Mouse (Mus musculus) inflammation-experienced regulatory T-cells, adult 16 weeks (primary cell): ENCODE measurements around the gene Crybg1. TPM values are rescaled to one million over a fixed set of nuclear protein-coding genes. Genes with fewer than 3 reads are reported as not detected.

ENCODE experiments used
- polyA plus RNA-seq: library from polyadenylated mRNA; unstranded; fragments of 100-300 nt; shearing (Covaris generic); gene quantifications from one replicate; pipeline ENCODE4 v1.2.1, GENCODE M21; 2017

The Crybg1 gene
- 26.5 TPM for polyA plus RNA-seq

DNA sequence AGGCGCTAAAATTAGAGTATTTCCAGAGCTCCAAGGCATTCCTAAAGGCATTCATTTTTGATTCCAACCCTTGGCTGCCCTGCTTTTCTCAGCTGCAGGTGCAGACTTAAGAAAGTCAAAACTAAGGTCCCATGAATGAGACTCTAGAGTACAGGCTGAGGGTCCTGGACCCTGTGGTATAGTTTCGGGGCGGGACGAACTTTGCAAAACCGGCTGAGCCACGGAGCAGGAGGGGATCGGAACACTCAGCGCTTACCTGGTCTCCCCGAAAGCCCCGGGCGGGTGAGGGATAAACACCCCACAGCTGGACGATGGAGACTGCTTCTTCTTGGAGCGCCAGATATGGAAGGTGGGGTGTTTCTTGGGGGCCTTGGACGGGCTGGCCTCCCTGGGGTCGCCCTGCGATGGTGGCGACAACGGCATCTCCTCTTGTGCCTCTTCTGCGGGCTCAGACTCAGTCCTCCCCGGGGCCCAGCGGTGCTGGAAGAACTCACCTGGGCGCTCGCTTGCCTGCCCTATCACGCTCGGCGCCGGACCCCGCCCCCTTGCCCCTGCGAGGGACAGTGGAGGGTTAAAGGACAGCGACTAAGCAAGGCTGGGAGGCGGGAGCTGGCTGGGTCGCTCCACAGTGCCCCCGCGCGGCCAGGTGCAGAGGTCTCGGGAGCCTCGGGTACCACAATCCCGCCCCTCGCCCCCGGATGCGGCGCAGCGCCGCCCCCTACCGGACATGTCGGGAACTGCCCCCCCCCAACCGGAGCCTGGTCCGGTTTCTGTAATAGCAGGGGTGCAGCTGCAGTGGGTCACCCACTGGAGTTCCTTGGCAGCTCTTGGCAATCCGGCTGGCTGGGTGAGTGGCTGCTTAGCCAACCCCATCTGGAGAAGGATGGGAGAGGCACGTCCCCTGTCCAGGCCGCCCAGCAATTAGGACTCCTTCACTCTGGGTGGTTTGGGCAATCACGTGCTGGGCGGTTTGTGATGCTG lies at the start of gene Crybg1:
Crybg1 (minus strand) TSS at position 517 of the 981 bp plus-strand sequence.

DNA sequence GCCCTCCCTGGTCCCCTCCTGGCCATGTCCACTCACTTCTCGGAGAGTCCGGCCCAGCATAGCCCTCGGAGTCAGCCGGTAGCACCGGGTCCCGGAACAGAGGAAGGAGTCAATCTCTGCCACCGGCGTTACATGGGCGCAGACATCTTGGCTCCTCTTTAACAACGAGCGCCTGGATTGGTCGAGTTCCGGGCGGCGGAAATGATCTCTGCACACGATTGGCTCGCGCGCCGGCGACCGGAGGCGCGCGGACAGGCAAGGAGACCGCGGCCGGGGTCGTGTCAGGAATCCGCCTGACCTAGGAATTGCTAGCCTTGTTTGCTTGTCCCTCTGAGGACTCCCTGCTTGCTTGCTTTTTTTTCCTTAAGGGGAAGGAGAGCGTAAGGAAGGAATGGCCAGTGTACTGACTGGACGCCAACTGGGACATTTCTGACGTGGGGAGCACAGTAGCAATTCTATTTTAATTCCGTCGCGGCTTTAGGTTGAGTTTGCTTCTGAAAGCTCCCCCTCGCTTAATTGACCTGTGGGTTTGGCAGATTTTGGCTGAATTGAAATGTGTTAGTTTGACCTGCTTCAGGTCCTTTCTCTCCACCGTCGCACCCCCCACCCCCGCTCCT lies 247.0 kb downstream of the Crybg1 start, which contains the start of the genes Qrsl1 and Rtn4ip1:
Qrsl1 (minus strand) TSS at position 168 of the 617 bp plus-strand sequence.
Rtn4ip1 (plus strand) TSS at position 230 of the 617 bp plus-strand sequence.

Other genes starting within 250 kb of the Crybg1 start
- 23.5 TPM for gene Qrsl1, start 247.1 kb downstream of the Crybg1 start, polyA plus RNA-seq
- gene Rtn4ip1, start 247.0 kb downstream of the Crybg1 start, polyA plus RNA-seq = 16.8 TPM
- gene Atg5, start 119.5 kb upstream of the Crybg1 start, polyA plus RNA-seq = 60.4 TPM